Mouse (Mus musculus): ENCODE results near the gene Prr22.

The Prr22 gene

DNA sequence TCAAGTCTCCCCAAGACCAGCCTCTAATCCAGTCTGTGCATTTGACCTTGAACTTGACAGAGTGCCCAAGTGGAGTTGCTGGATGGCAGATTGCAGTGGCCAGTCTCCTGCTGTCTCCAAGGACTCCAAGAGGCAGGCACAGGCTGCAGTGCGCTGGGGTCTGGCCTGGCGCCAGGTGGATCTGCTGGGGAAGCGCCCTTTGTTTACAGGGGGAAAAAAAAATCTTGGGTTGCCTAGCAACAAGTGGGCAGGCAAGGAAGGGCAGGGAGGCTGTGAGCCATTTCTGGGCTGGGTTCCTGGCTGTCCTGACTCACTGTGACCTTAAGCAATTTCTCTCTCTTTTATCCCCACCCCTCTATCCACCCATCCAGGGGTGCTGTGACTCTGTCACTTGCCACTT is 40.2 kb downstream of the Prr22 start:
- peak; percentile 99 for DNase-seq

DNA sequence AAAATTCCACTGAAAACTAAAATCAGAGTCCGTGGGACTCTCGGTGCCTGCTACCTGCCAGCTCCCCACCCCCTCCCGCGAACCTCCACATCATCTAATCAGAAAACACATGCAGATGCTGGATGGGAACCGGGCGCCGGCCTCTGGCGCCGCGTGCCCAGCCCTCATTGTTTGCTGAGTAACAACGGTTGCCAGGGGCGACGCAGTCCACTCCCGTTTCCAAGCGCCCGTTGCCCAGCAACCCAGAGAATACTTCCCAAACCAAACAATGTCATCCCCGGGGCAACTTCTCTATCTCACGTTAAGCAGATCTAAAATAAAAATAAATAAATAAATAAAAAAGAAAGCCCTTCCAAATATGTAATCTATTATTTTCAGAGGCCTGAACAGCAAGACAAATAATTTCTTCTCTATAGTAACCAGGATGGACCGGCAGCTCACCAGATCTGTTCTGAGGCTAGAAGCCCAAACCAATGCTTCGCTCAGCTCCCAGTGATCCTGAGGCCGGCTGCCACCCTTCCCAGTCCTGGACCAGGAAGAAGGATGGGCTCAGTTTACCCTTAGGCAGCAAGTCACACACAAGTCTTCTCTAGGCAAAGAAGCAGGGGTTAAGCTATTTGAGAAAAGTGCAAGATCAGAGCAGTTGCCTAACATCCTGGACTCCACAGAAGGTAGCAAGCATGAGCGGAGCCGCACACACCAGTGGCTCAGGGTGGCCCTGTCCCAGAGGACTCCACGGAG is 44.4 kb downstream of the Prr22 start:
- peak; percentile 99 for DNase-seq

DNA sequence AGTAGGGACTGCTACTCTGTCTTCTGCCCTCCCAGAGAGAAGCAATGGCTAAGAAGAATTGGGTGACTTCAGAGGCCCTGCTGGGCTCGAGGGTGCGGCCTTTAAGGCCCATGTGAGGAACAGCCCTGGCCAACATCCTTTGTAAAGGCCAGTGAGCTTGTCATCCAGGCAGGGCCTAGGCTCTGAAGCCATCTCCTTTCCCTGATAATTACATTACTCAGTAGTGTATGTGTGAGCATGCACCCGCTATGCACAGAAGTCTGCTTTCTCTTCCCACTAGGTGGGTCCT is 45.0 kb downstream of the Prr22 start:
- DNase-seq = no peak

DNA sequence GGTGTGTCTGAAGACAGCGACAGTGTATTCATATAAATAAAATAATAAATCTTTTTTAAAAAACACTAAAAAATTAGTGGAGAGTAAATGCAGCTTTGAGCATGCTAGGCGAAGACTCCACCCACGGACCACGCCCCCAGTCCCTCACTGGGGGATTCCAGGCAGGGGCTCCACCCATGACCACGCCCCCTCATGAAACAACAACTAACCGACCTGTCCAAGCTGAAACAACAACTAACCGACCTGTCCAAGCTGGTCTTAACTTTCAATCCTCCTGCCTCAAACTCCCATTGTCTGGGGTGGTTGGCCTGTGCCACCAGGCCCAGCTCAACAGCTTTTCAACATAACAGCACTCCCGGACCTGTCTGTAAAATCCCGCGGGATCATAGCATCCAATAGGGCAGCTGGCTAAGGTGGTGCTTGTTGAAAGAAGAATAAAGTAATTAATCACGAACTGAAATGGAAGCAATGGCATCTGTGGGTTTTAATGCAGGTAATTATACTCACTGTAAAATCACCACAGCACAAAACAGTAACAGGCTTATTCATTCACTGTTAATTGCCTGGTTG is 48.1 kb downstream of the Prr22 start:
- DNase-seq = no peak

DNA sequence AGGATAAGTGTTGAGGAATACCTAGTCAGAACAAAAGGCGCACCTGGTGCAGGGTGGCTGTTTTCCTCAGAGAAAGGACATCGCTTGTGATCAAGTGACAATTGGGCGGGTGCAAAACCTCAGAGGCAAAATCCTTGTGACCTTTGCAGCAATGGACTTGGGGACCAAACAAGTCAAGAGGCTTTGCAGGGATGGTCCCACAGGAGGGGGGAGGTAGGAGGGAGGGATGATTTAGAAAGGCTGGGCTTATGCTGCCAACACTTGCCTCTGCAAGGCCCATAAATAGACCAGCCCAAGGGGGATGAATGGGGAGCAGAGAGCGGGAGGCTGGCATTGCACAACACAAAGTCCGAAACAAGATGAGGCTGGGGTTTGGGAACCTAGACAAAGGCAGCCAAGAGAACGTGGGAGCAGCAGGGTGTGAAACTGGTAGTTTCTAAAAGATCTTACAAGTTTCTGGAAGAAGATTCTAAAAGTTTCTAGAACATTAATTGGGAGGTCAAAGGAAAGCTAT is 49.0 kb downstream of the Prr22 start:
- DNase-seq = no peak

DNA sequence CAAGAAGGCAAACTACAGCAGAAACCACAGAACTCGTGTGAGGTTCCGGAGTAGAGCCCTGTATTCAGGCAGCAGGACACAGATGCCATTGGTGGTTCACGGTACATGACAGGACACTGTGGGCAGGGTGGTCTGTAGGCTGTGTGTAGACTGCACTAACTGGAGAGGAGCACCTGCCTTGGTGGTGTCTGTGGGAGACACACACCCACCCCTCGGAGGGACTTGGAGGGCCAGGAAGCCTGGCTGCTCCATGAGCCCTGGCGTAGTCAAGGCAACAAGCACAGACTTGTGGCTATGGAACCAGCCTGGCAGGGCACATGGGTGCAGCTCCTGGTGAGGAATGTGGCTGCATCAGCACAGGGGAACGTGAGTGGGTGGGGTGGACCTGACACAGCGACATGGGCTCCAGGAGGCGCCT is 49.7 kb downstream of the Prr22 start:
- no peak for DNase-seq
